Mouse (Mus musculus) lung, embryonic 14.5 days (tissue): ENCODE measurements at regions not wholly inside any gene's neighbourhood (a gene's known extent, or its start where the extent isn't known, plus 50 kb on each side); places are given as distances from the start of the nearest gene placed in this dataset.
A peak's percentile ranks its signal among the peaks of the same experiment; 100 is the strongest.

Experiments used
- ATAC-seq: fragments of 200-750 bp; cut with Nextera tagmentation; 2 replicates; pipeline ENCODE4 v1.8.0; 2017; ENCODE audit warnings: mild to moderate bottlenecking, moderate TSS enrichment, moderate library complexity; ENCODE audit not compliant: insufficient read depth
- DNase-seq: peaks from one replicate; pipeline ENCODE4 v3.0.0-alpha.2; 2015
- H3K27ac ChIP-seq: fragments of 300-500 bp; sonication (generic); 2 replicates; pipeline ENCODE4 v1.5.1; 2014; ENCODE audit warnings: low read depth, mild to moderate bottlenecking, moderate library complexity
- H3K27me3 ChIP-seq: fragments of 300-500 bp; sonication (generic); 2 replicates; pipeline ENCODE4 v1.6.1; 2014; ENCODE audit warnings: low read length, control low read depth; ENCODE audit not compliant: insufficient read depth
- H3K36me3 ChIP-seq: fragments of 300-500 bp; sonication (generic); 2 replicates; pipeline ENCODE4 v1.6.1; 2014; ENCODE audit warnings: control low read depth; ENCODE audit not compliant: insufficient read depth
- H3K4me1 ChIP-seq: fragments of 300-500 bp; sonication (generic); 2 replicates; pipeline ENCODE4 v1.6.1; 2014; ENCODE audit warnings: antibody characterized with exemption, control low read depth; ENCODE audit not compliant: insufficient read depth
- H3K4me2 ChIP-seq: fragments of 300-500 bp; sonication (generic); 2 replicates; pipeline ENCODE4 v1.6.1; 2014; ENCODE audit warnings: mild to moderate bottlenecking
- H3K4me3 ChIP-seq: fragments of 300-500 bp; sonication (generic); 2 replicates; pipeline ENCODE4 v1.5.1; 2014; ENCODE audit warnings: low read depth, low read length
- H3K9ac ChIP-seq: fragments of 300-500 bp; sonication (generic); 2 replicates; pipeline ENCODE4 v1.6.1; 2014
- H3K9me3 ChIP-seq: fragments of 300-500 bp; sonication (generic); 2 replicates; pipeline ENCODE4 v1.6.1; 2016; ENCODE audit warnings: low read depth, low read length, control low read depth
- CTCF ChIP-seq: IDR thresholded peaks from 2 replicates; pipeline ENCODE4 v1.5.1; 2016; ENCODE audit warnings: antibody characterized with exemption, low read depth
- WGBS: fragments of 180-500 bp; shearing (Covaris S2); extraction: QIAGEN DNeasy Blood & Tissue Kit; methylation state at CpG from one replicate; pipeline ENCODE4 v1.1.7; 2014; 5-methylcytosine and 5-hydroxymethylcytosine counted together

- 47% methylated on average over 5 of the region's 5 CpGs for WGBS
- Histone ChIP-seq H3K9ac (no peak overlapping the region), H3K27me3 (no peaks in the 10 kb centered on the region), H3K9me3 (no peaks in the 10 kb centered on the region), H3K27ac (no peak overlapping the region), H3K4me1 (no peaks in the 10 kb centered on the region; the same call in 1 of the 2 replicates), H3K4me2 (no peak overlapping the region), H3K36me3 (no peaks in the 10 kb centered on the region), H3K4me3 (no peak overlapping the region)
- ATAC-seq (no peak), DNase-seq (no peak)
- TF ChIP-seq CTCF: no peak
These were observed 142.4 kb upstream of the Eya4 start for GRCm38 (mm10) chr10:23492971-23493370.

- no peak overlapping the region for H3K4me2 ChIP-seq
- no peak for ATAC-seq
- H3K9ac ChIP-seq: no peak overlapping the region
- no peaks in the 10 kb centered on the region for H3K36me3 ChIP-seq
- no peak overlapping the region for H3K4me3 ChIP-seq
- H3K27me3 ChIP-seq: no peaks in the 10 kb centered on the region
- no peak for TF ChIP-seq CTCF
- no peak overlapping the region for H3K27ac ChIP-seq
- H3K4me1 ChIP-seq: no peaks in the 10 kb centered on the region; the same call in 1 of the 2 replicates
- WGBS: 39% methylated on average over 3 of the region's 3 CpGs
- no peaks in the 10 kb centered on the region for H3K9me3 ChIP-seq
- peak; percentile 56 for DNase-seq
These were observed 138.4 kb upstream of the Eya4 start for GRCm38 (mm10) chr10:23488996-23489395.

GRCm38 (mm10) chr10:23480474-23480873 lies 129.9 kb upstream of the Eya4 start:
- Histone ChIP-seq H3K4me2 (no peak overlapping the region), H3K27me3 (no peaks in the 10 kb centered on the region), H3K4me3 (no peak overlapping the region), H3K9me3 (no peaks in the 10 kb centered on the region), H3K36me3 (no peaks in the 10 kb centered on the region), H3K27ac (no peak overlapping the region), H3K9ac (no peak overlapping the region), H3K4me1 (no peaks in the 10 kb centered on the region)
- DNase-seq: no peak
- ATAC-seq: no peak
- TF ChIP-seq CTCF: no peak

- 93% methylated on average over 2 of the region's 2 CpGs for WGBS
- H3K4me2 ChIP-seq: no peak overlapping the region
- no peaks in the 10 kb centered on the region for H3K9me3 ChIP-seq
- ATAC-seq: no peak
- DNase-seq: no peak
- TF ChIP-seq CTCF: no peak
- no peak overlapping the region for H3K27ac ChIP-seq
- H3K36me3 ChIP-seq: no peaks in the 10 kb centered on the region
- H3K27me3 ChIP-seq: no peaks in the 10 kb centered on the region
- H3K4me3 ChIP-seq: no peak overlapping the region
- no peak overlapping the region for H3K9ac ChIP-seq
- H3K4me1 ChIP-seq: no peaks in the 10 kb centered on the region
These were observed 128.3 kb upstream of the Eya4 start for GRCm38 (mm10) chr10:23478902-23479301.

- TF ChIP-seq CTCF: no peak
- H3K4me2 ChIP-seq: no peak overlapping the region
- H3K27me3 ChIP-seq: no peaks in the 10 kb centered on the region
- no peaks in the 10 kb centered on the region for H3K4me1 ChIP-seq
- DNase-seq (no peak), ATAC-seq (no peak)
- H3K27ac ChIP-seq: no peak overlapping the region
- H3K9ac ChIP-seq: no peak overlapping the region
- no peaks in the 10 kb centered on the region for H3K9me3 ChIP-seq
- 79% methylated on average over 4 of the region's 4 CpGs for WGBS
- no peaks in the 10 kb centered on the region for H3K36me3 ChIP-seq
- H3K4me3 ChIP-seq: no peak overlapping the region
These were observed 126.5 kb upstream of the Eya4 start for GRCm38 (mm10) chr10:23477104-23477503.

- WGBS: 80% methylated on average over 3 of the region's 3 CpGs
- DNase-seq (peak; percentile 20), ATAC-seq (no peak)
- H3K9me3 ChIP-seq: no peaks in the 10 kb centered on the region
- no peak overlapping the region for H3K4me2 ChIP-seq
- H3K27ac ChIP-seq: no peak overlapping the region
- H3K4me3 ChIP-seq: no peak overlapping the region
- TF ChIP-seq CTCF: peak; percentile 41
- H3K27me3 ChIP-seq: no peaks in the 10 kb centered on the region
- no peaks in the 10 kb centered on the region for H3K36me3 ChIP-seq
- no peak overlapping the region for H3K9ac ChIP-seq
- no peaks in the 10 kb centered on the region for H3K4me1 ChIP-seq
These were observed 100.4 kb upstream of the Eya4 start for GRCm38 (mm10) chr10:23450997-23451396.

- DNase-seq (no peak), ATAC-seq (peak; percentile 30; the same call in 1 of the 2 replicates)
- 56% methylated on average over 3 of the region's 3 CpGs for WGBS
- Histone ChIP-seq H3K27me3 (no peaks in the 10 kb centered on the region), H3K9ac (no peak overlapping the region), H3K27ac (no peak overlapping the region; the same call in 1 of the 2 replicates), H3K4me3 (no peak overlapping the region), H3K9me3 (no peaks in the 10 kb centered on the region), H3K36me3 (no peaks in the 10 kb centered on the region), H3K4me2 (peak overlapping the region; percentile 43; the same call in 1 of the 2 replicates), H3K4me1 (no peaks in the 10 kb centered on the region)
- TF ChIP-seq CTCF: no peak
These were observed 100.0 kb upstream of the Eya4 start for GRCm38 (mm10) chr10:23450647-23450979.
